Mouse (Mus musculus): ENCODE results near the gene Gm10447. TPM values are rescaled to one million over a fixed set of nuclear protein-coding genes. Genes with fewer than 3 reads are reported as not detected.

Gene Gm10447
- polyA plus RNA-seq, 1 experiment from 2014 or later, result not detected

DNA sequence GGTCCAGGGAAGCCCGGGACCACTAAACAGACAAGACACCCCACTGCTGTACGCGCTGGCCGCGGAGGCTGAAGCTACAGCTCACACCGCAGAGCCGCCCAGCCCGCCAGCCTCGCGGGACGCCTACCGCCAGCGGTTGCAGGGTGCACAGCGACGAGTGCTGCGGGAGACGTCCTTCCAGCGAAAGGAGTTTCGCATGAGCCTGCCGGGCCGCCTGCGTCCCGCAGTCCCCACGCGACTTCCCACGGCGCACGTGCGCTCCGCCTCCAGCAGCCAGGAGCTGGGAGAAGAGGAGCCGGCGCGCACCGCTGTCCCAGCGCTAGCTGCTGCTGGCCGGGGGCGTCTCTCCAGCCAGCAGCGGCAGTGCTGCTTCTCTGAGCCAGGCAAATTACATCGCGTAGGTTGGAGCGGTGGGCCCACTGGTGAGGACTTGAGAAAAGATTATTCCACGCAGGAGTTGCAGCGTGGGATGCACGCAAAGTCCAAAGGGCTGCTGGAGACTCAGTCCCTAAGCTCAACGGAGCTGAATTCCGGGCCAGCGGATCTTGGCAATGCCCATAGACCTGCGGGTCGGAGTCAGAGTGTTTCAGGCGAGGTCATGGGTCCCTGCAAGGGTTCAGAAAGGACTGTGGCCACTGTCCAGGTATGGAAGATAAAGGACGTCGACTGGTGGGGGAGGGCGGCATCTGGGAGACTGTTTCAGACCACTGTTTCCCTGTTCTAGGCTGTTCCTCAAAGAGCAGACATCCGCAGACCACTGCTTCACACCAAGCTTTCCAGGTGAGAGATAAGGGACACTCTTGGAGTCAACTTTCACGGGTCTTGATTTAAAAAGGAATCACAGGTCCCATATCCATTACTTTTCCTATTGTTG lies 6.9 kb upstream of the Gm10447 start:
- no peak overlapping the region for H3K27ac ChIP-seq
- H3K4me3 ChIP-seq (ENCODE audit: inconsistent target), result no peak overlapping the region
- 21% methylated on average over 46 of the region's 55 CpGs for WGBS (ENCODE audit: missing documents)
- H3K36me3 ChIP-seq (ENCODE audit: inconsistent target), result no peaks in the 10 kb centered on the region
- H3K79me2 ChIP-seq (ENCODE audit: inconsistent target), result no peaks in the 10 kb centered on the region

DNA sequence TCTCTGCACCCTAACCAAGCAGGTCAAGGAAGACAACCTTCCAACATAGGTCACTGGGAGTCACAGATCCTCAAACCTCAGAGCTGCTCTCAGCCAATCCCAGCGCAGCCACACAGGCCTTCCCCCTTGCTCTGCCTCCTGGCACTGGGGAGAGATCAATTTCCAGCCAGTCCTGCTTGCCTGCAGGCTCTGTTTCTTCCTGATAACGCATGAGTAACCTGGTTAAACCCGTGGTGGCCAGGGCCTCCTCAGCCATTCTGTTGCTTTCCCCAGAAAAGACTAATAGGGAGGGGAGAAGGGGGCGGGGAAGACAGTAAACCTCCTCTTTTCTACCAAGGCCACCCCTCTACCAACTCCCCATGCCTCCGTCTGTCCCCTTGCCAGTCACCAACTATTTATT lies 4.8 kb upstream of the Gm10447 start:
- Histone ChIP-seq H3K27ac (no peak overlapping the region), H3K4me3 (ENCODE audit: inconsistent target) (no peak overlapping the region), H3K79me2 (ENCODE audit: inconsistent target) (no peaks in the 10 kb centered on the region), H3K36me3 (ENCODE audit: inconsistent target) (no peaks in the 10 kb centered on the region)
- 71% methylated on average over 4 of the region's 5 CpGs for WGBS (ENCODE audit: missing documents)

- no peaks in the 10 kb centered on the region for H3K36me3 ChIP-seq (ENCODE audit: inconsistent target)
- no peak overlapping the region for H3K4me3 ChIP-seq (ENCODE audit: inconsistent target)
- H3K27ac ChIP-seq, result no peak overlapping the region
- H3K79me2 ChIP-seq (ENCODE audit: inconsistent target), result no peaks in the 10 kb centered on the region
- WGBS (ENCODE audit: missing documents), result 69% methylated on average over 3 of the region's 3 CpGs
These were observed 3.3 kb upstream of the Gm10447 start for GRCm38 (mm10) chr11:53460192-53460591.

GRCm38 (mm10) chr11:53458996-53459395 lies 2.1 kb upstream of the Gm10447 start:
- H3K27ac ChIP-seq, result no peak overlapping the region
- H3K79me2 ChIP-seq (ENCODE audit: inconsistent target), result no peaks in the 10 kb centered on the region
- no peak overlapping the region for H3K4me3 ChIP-seq (ENCODE audit: inconsistent target)
- 94% methylated on average over 3 of the region's 3 CpGs for WGBS (ENCODE audit: missing documents)
- no peaks in the 10 kb centered on the region for H3K36me3 ChIP-seq (ENCODE audit: inconsistent target)

GRCm38 (mm10) chr11:53457372-53457954 lies 553 bp upstream of the Gm10447 start:
- H3K4me3 ChIP-seq (ENCODE audit: inconsistent target), result no peak overlapping the region
- H3K36me3 ChIP-seq (ENCODE audit: inconsistent target), result no peaks in the 10 kb centered on the region
- H3K27ac ChIP-seq, result no peak overlapping the region
- no peaks in the 10 kb centered on the region for H3K79me2 ChIP-seq (ENCODE audit: inconsistent target)
- 28% methylated on average over 29 of the region's 29 CpGs for WGBS (ENCODE audit: missing documents)

DNA sequence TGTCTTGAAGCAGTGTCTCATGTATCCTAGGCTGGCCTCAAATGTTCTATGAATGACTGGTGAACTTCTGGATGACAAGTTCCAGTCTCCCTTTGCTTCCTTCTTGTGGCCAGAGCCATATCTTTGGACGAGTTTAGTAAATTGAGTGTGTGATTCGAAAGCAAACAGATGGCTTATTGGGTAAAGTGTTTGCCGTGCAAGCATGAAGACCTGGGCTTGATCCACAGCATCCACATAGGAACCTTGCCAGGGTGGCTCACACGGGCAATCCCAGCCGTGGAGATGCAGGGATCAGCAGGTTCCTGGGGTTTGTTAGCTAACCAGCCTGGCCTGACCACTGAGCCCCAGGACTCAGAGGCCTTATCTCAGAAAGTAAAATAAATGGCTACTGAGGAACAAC lies 3.9 kb downstream of the Gm10447 start:
- WGBS (ENCODE audit: missing documents), result 94% methylated on average over 5 of the region's 5 CpGs
- Histone ChIP-seq H3K27ac (no peak overlapping the region), H3K79me2 (ENCODE audit: inconsistent target) (no peaks in the 10 kb centered on the region), H3K4me3 (ENCODE audit: inconsistent target) (no peak overlapping the region), H3K36me3 (ENCODE audit: inconsistent target) (no peaks in the 10 kb centered on the region)

- 98% methylated on average over 9 of the region's 9 CpGs for WGBS (ENCODE audit: missing documents)
These were observed 4.5 kb downstream of the Gm10447 start for GRCm38 (mm10) chr11:53452396-53452795.

GRCm38 (mm10) chr11:53451361-53451760 lies 5.5 kb downstream of the Gm10447 start:
- H3K79me2 ChIP-seq (ENCODE audit: inconsistent target), result no peaks in the 10 kb centered on the region
- 82% methylated on average over 2 of the region's 2 CpGs for WGBS (ENCODE audit: missing documents)
- H3K4me3 ChIP-seq (ENCODE audit: inconsistent target), result no peak overlapping the region
- no peaks in the 10 kb centered on the region for H3K36me3 ChIP-seq (ENCODE audit: inconsistent target)
- H3K27ac ChIP-seq, result no peak overlapping the region

More at GRCm38 (mm10) chr11:53452396-53452795, 4.5 kb downstream of the Gm10447 start:
- Histone ChIP-seq H3K4me3 (ENCODE audit: inconsistent target) (no peak overlapping the region), H3K27ac (no peak overlapping the region), H3K79me2 (ENCODE audit: inconsistent target) (no peaks in the 10 kb centered on the region), H3K36me3 (ENCODE audit: inconsistent target) (no peaks in the 10 kb centered on the region)

- 8% methylated on average over 14 of the region's 15 CpGs for WGBS (ENCODE audit: missing documents)
- Histone ChIP-seq H3K36me3 (ENCODE audit: inconsistent target) (no peaks in the 10 kb centered on the region), H3K4me3 (ENCODE audit: inconsistent target) (no peak overlapping the region), H3K79me2 (ENCODE audit: inconsistent target) (no peaks in the 10 kb centered on the region), H3K27ac (no peak overlapping the region)
These were observed 6.7 kb downstream of the Gm10447 start for GRCm38 (mm10) chr11:53450070-53450705.

- Histone ChIP-seq H3K4me3 (ENCODE audit: inconsistent target) (no peak overlapping the region), H3K36me3 (ENCODE audit: inconsistent target) (no peaks in the 10 kb centered on the region), H3K27ac (no peak overlapping the region), H3K79me2 (ENCODE audit: inconsistent target) (no peaks in the 10 kb centered on the region)
- WGBS (ENCODE audit: missing documents), result 100% methylated on average over 1 of the region's 1 CpGs
These were observed 8.4 kb downstream of the Gm10447 start for GRCm38 (mm10) chr11:53448529-53448928.

DNA sequence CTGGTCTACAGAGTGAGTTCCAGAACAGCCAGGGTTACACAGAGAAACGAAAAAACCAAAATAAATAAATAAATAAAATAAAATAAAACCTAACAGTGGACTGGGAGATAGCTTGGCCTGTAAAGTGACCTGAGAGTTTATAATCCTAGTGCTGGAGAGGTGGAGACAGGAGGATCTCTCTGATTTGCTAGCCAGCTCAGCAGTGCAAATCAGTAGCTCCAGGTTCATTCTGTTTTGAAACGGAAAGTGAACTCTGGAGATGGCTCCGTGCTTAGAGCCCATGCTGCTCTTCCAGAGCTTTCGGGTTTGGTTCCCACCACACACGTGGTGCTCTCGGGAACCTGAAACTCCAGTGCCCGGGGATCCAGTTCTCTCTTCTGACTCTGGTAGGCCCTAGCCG lies 8.9 kb downstream of the Gm10447 start:
- H3K36me3 ChIP-seq (ENCODE audit: inconsistent target), result no peaks in the 10 kb centered on the region
- no peaks in the 10 kb centered on the region for H3K79me2 ChIP-seq (ENCODE audit: inconsistent target)
- no peak overlapping the region for H3K4me3 ChIP-seq (ENCODE audit: inconsistent target)
- 85% methylated on average over 8 of the region's 8 CpGs for WGBS (ENCODE audit: missing documents)
- H3K27ac ChIP-seq, result no peak overlapping the region

- Histone ChIP-seq H3K36me3 (ENCODE audit: inconsistent target) (no peaks in the 10 kb centered on the region), H3K4me3 (ENCODE audit: inconsistent target) (no peak overlapping the region), H3K79me2 (ENCODE audit: inconsistent target) (no peaks in the 10 kb centered on the region), H3K27ac (no peak overlapping the region)
- 98% methylated on average over 13 of the region's 13 CpGs for WGBS (ENCODE audit: missing documents)
These were observed 10.7 kb downstream of the Gm10447 start for GRCm38 (mm10) chr11:53446183-53446582.

- Histone ChIP-seq H3K27ac (no peak overlapping the region), H3K36me3 (ENCODE audit: inconsistent target) (no peaks in the 10 kb centered on the region), H3K79me2 (ENCODE audit: inconsistent target) (no peaks in the 10 kb centered on the region), H3K4me3 (ENCODE audit: inconsistent target) (no peak overlapping the region)
- whole genome bisulfite sequencing (ENCODE audit: missing documents), result 91% methylated on average over 13 of the region's 13 CpGs
These were observed 11.3 kb downstream of the Gm10447 start for GRCm38 (mm10) chr11:53445562-53445961.

DNA sequence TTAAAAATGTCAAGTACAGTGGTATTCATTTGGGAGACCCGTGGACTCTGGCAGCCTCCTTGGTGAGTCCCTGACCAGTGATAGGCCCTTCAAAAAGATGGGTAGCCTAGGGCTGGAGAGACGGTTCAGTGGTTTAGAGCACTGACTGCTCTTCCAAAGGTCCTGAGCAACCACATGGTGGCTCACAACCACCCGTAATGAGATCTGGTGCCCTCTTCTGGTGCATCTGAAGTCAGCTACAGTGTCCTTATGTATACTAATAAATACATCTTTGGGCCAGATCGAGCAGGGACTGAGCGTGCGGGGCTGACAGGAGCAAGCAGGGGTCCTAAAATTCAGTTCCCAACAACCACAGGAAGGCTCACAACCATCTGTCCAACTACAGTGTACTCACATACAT lies 13.0 kb downstream of the Gm10447 start:
- Histone ChIP-seq H3K27ac (no peak overlapping the region), H3K79me2 (ENCODE audit: inconsistent target) (no peaks in the 10 kb centered on the region)

DNA sequence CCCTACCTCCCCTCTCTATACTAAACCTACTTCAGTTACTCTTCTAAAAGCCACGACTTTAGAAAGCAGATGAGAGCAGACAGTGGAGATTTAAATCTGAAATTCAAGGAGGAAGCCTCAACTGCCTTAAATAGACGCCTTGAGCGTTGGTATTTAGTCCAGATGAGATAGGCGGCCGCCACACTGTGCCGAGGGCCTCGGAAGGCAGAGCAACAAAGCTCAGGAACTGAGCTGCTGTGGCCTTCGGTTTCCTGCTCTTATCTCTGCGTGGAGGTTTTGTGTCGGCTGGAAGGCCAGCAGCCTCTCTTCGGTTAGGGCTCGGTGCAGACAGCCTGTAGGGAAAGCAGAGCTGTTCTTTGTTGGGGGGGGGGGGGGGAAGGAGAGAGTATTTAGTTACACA lies 15.0 kb downstream of the Gm10447 start:
- 24% methylated on average over 12 of the region's 12 CpGs for WGBS (ENCODE audit: missing documents)
- Histone ChIP-seq H3K36me3 (ENCODE audit: inconsistent target) (no peaks in the 10 kb centered on the region), H3K79me2 (ENCODE audit: inconsistent target) (no peaks in the 10 kb centered on the region), H3K27ac (no peak overlapping the region), H3K4me3 (ENCODE audit: inconsistent target) (no peak overlapping the region)

More for the DNA sequence above, 13.0 kb downstream of the Gm10447 start:
- 13% methylated on average over 6 of the region's 6 CpGs for WGBS (ENCODE audit: missing documents)
- no peaks in the 10 kb centered on the region for H3K36me3 ChIP-seq (ENCODE audit: inconsistent target)
- H3K4me3 ChIP-seq (ENCODE audit: inconsistent target), result no peak overlapping the region

Measured in macrophage (primary cell).